10 mouse cellular contexts compared by ENCODE assay signal in genomic region chr6:120481538-120481937, GRCm38 (mm10). TPM values are rescaled to one million over a fixed set of nuclear protein-coding genes. Genes with fewer than 3 reads are reported as not detected.
DNase-seq lines count a peak whose midpoint lies in the region; ATAC-seq and TF ChIP-seq lines count a peak whose summit lies in the region.
"Had no signal": no experiment of that assay in that cellular context is flagged by ENCODE, and none has a peak within 500 bp of the region (broad histone marks: within the 10 kb centered on the region; RNA-seq: fewer than 3 reads in every experiment).

No protein-coding gene starts in this region.

- ATAC-seq in midbrain, embryonic 15.5 days (replicated peaks): no peak

- no peak overlapping the region for H3K4me2 ChIP-seq in midbrain, embryonic 15.5 days
- H3K4me2 ChIP-seq: heart, embryonic 11.5 days had no signal

- no peak overlapping the region for H3K27ac ChIP-seq in heart, adult 2 months
- 0 out of 2 replicates have a peak overlapping the region, but pooled peaks have one; percentile 28 for H3K27ac ChIP-seq in midbrain, embryonic 10.5 days (replicated peaks)
- no peak overlapping the region for H3K27ac ChIP-seq in midbrain, embryonic 15.5 days
- H3K27ac ChIP-seq in bone marrow, adult 2 months (ENCODE audit: control insufficient read depth, insufficient read depth, low read depth, low read length, poor library complexity): peak overlapping the region; percentile 23; the same call in 1 of the 2 replicates

- DNase-seq in heart, adult 2 months: no peak
- no peak for DNase-seq in heart, adult 8-10 months (ENCODE audit: low spot score)
- DNase-seq in midbrain, embryonic 10.5 days (ENCODE audit: low spot score): no peak
- DNase-seq in thymus, postnatal 14 days: peak; percentile 63
- DNase-seq in urinary bladder, postnatal 36 days (ENCODE audit: low spot score in 2 of 2): no peak
- DNase-seq in neural tube, embryonic 10.5 days (ENCODE audit: extremely low spot score, low spot score): no peak
- DNase-seq: cerebellum, adult 11 months had no signal

- H3K79me2 ChIP-seq in heart, adult 2 months (replicated peaks; ENCODE audit: control insufficient read depth, insufficient read depth, low read length): no peaks in the 10 kb centered on the region

- WGBS in heart, adult 2 months: 91% methylated on average over 6 of the region's 6 CpGs
- WGBS in midbrain, embryonic 10.5 days: 89% methylated on average over 6 of the region's 6 CpGs
- WGBS in midbrain, embryonic 15.5 days: 91% methylated on average over 6 of the region's 6 CpGs
- 80% methylated on average over 6 of the region's 6 CpGs for WGBS in bone marrow, adult 2 months

- no peaks in the 10 kb centered on the region for H3K27me3 ChIP-seq in heart, adult 2 months (ENCODE audit: control insufficient read depth, insufficient read depth, low read length)
- no peaks in the 10 kb centered on the region for H3K27me3 ChIP-seq in midbrain, embryonic 10.5 days (ENCODE audit: low read depth, poor library complexity, severe bottlenecking)
- H3K27me3 ChIP-seq in midbrain, embryonic 15.5 days (replicated peaks): no peaks in the 10 kb centered on the region

- H3K36me3 ChIP-seq in heart, adult 2 months (ENCODE audit: control insufficient read depth, insufficient read depth, low read length): no peaks in the 10 kb centered on the region
- H3K36me3 ChIP-seq in midbrain, embryonic 10.5 days: peaks cover 18% of the 10 kb centered on the region
- H3K36me3 ChIP-seq in midbrain, embryonic 15.5 days (replicated peaks): no peaks in the 10 kb centered on the region

- H3K4me1 ChIP-seq in heart, adult 2 months (ENCODE audit: control insufficient read depth, insufficient read depth, low read length): no peaks in the 10 kb centered on the region
- H3K4me1 ChIP-seq in midbrain, embryonic 10.5 days: peaks cover 8% of the 10 kb centered on the region
- no peaks in the 10 kb centered on the region for H3K4me1 ChIP-seq in midbrain, embryonic 15.5 days
- peaks cover 16% of the 10 kb centered on the region for H3K4me1 ChIP-seq in bone marrow, adult 2 months (ENCODE audit: control insufficient read depth, insufficient read depth, low read length)

- TF ChIP-seq POLR2A in heart, adult 2 months (IDR thresholded peaks at IDR 0.05; ENCODE audit: insufficient read depth, low read depth, low read length): no peak
- TF ChIP-seq POLR2A in bone marrow, adult 2 months (IDR thresholded peaks at IDR 0.05; ENCODE audit: borderline replicate concordance, control insufficient read depth, low read depth, low read length): no peak

- intact Hi-C loops in heart, adult 2 months (cut with DNase I): loop anchor here (5.0 kb wide), 1 partner anchor 44 kb away; no protein-coding TSS in a partner anchor

- H3K9ac ChIP-seq in heart, adult 2 months (ENCODE audit: low read depth, low read length): no peak overlapping the region
- no peak overlapping the region for H3K9ac ChIP-seq in midbrain, embryonic 15.5 days

- no peaks in the 10 kb centered on the region for H3K9me3 ChIP-seq in midbrain, embryonic 10.5 days (replicated peaks)
- H3K9me3 ChIP-seq in midbrain, embryonic 15.5 days: no peaks in the 10 kb centered on the region

- H3K4me3 ChIP-seq in heart, adult 2 months: no peak overlapping the region
- no peak overlapping the region for H3K4me3 ChIP-seq in midbrain, embryonic 10.5 days
- no peak overlapping the region for H3K4me3 ChIP-seq in midbrain, embryonic 15.5 days
- no peak overlapping the region for H3K4me3 ChIP-seq in bone marrow, adult 2 months (replicated peaks; ENCODE audit: control insufficient read depth, low read depth, low read length)

- TF ChIP-seq CTCF in heart, adult 2 months (IDR thresholded peaks at IDR 0.05): peak; percentile 40
- peak; percentile 51; the same call in 1 of the 2 replicates for TF ChIP-seq CTCF in bone marrow, adult 2 months (IDR thresholded peaks at IDR 0.05; ENCODE audit: control insufficient read depth, insufficient read depth, low read length)

- TF ChIP-seq EP300 in heart, adult 2 months (IDR thresholded peaks at IDR 0.05; ENCODE audit: insufficient read depth, low read depth, low read length): no peak

RNA-seq across cellular contexts. Expression of gene Tmem121b, which starts 12.1 kb away (rescaled TPM):
- total RNA-seq in heart, adult 2 months (2021): not detected
- not detected in 2 replicates for polyA plus RNA-seq in heart, adult 2 months (2012; rRNA removed)
- total RNA-seq in heart, adult 8-10 months (2022): not detected
- polyA plus RNA-seq in midbrain, embryonic 10.5 days (2016; fragmentation: Nextera tagmentation; extraction: Ambion mirVana): 0.49 and 0.79 TPM in 2 replicates
- polyA plus RNA-seq in midbrain, embryonic 15.5 days (2015; fragmentation: Nextera tagmentation; extraction: Ambion mirVana): 3.6 and 3.8 TPM in 2 replicates
- not detected in 2 replicates for polyA plus RNA-seq in bone marrow, adult 2 months (2011; ENCODE audit: insufficient read depth, insufficient read length, low replicate concordance, missing spikeins)

RNA-seq across cellular contexts. Expression of gene Il17ra, which starts 18.5 kb away (rescaled TPM):
- 1 to 10 TPM; 2.1 to 2.4 TPM for total RNA-seq in heart, adult 2 months (2021)
- polyA plus RNA-seq in heart, adult 2 months (2012; rRNA removed): 5.4 and 5.9 TPM in 2 replicates
- 1 to 10 TPM; 2.4 to 5.1 (median 3.0) TPM for total RNA-seq in heart, adult 8-10 months (2022)
- polyA plus RNA-seq in midbrain, embryonic 10.5 days (2016; fragmentation: Nextera tagmentation; extraction: Ambion mirVana): 4.8 and 5.1 TPM in 2 replicates
- 2.9 and 4.2 TPM in 2 replicates for polyA plus RNA-seq in midbrain, embryonic 15.5 days (2015; fragmentation: Nextera tagmentation; extraction: Ambion mirVana)
- 31.9 and 57.8 TPM in 2 replicates for polyA plus RNA-seq in bone marrow, adult 2 months (2011; ENCODE audit: insufficient read depth, insufficient read length, low replicate concordance, missing spikeins)

RNA-seq across cellular contexts. Expression of gene Hdhd5, which starts 49.6 kb away (rescaled TPM):
- total RNA-seq in heart, adult 2 months (2021): 10 to 100 TPM; 17.1 to 18.4 TPM
- polyA plus RNA-seq in heart, adult 2 months (2012; rRNA removed): 29.9 and 38.7 TPM in 2 replicates
- 10 to 100 TPM; 20.1 to 25.0 (median 22.9) TPM for total RNA-seq in heart, adult 8-10 months (2022)
- 21.0 and 21.6 TPM in 2 replicates for polyA plus RNA-seq in midbrain, embryonic 10.5 days (2016; fragmentation: Nextera tagmentation; extraction: Ambion mirVana)
- polyA plus RNA-seq in midbrain, embryonic 15.5 days (2015; fragmentation: Nextera tagmentation; extraction: Ambion mirVana): 15.5 and 18.0 TPM in 2 replicates
- 17.1 and 25.3 TPM in 2 replicates for polyA plus RNA-seq in bone marrow, adult 2 months (2011; ENCODE audit: insufficient read depth, insufficient read length, low replicate concordance, missing spikeins)

Comparison
In these comparisons a context has a peak if more than half of its experiments do, and no peak if none do; other contexts are left out.
1. H3K27ac ChIP-seq: peak in midbrain, embryonic 10.5 days (single experiment) and bone marrow, adult 2 months (single experiment); none in heart, adult 2 months (single experiment) and midbrain, embryonic 15.5 days (single experiment).